Mouse (Mus musculus): ENCODE measurements at regions not wholly inside any gene's neighbourhood (a gene's known extent, or its start where the extent isn't known, plus 50 kb on each side); places are given as distances from the start of the nearest gene placed in this dataset.
A peak's percentile ranks its signal among the peaks of the same experiment; 100 is the strongest.

GRCm38 (mm10) chr11:94839133-94839532 lies 56.6 kb upstream of the Tmem92 start:
- no peaks in the 10 kb centered on the region for H3K36me3 ChIP-seq
- H3K27me3 ChIP-seq (ENCODE audit: low read depth, poor library complexity, severe bottlenecking): no peaks in the 10 kb centered on the region
- no peaks in the 10 kb centered on the region for H3K4me1 ChIP-seq
- H3K9me3 ChIP-seq (replicated peaks): no peaks in the 10 kb centered on the region
- no peak overlapping the region for H3K27ac ChIP-seq (replicated peaks)
- no peak overlapping the region for H3K4me3 ChIP-seq
- no peak for DNase-seq (ENCODE audit: low spot score)

- Histone ChIP-seq H3K27ac (replicated peaks) (no peak overlapping the region), H3K9me3 (replicated peaks) (no peaks in the 10 kb centered on the region), H3K27me3 (ENCODE audit: low read depth, poor library complexity, severe bottlenecking) (no peaks in the 10 kb centered on the region), H3K4me1 (no peaks in the 10 kb centered on the region), H3K36me3 (no peaks in the 10 kb centered on the region), H3K4me3 (no peak overlapping the region)
- WGBS: 52% methylated on average over 3 of the region's 3 CpGs
- DNase-seq (ENCODE audit: low spot score): no peak
These were observed 55.6 kb upstream of the Tmem92 start for GRCm38 (mm10) chr11:94838140-94838539.

GRCm38 (mm10) chr11:94836347-94836746 lies 53.8 kb upstream of the Tmem92 start:
- no peak for DNase-seq (ENCODE audit: low spot score)
- no peak overlapping the region for H3K4me3 ChIP-seq
- no peaks in the 10 kb centered on the region for H3K9me3 ChIP-seq (replicated peaks)
- no peaks in the 10 kb centered on the region for H3K27me3 ChIP-seq (ENCODE audit: low read depth, poor library complexity, severe bottlenecking)
- no peaks in the 10 kb centered on the region for H3K36me3 ChIP-seq
- H3K27ac ChIP-seq (replicated peaks): no peak overlapping the region
- no peaks in the 10 kb centered on the region for H3K4me1 ChIP-seq

- no peak overlapping the region for H3K4me3 ChIP-seq
- DNase-seq (ENCODE audit: low spot score): peak; percentile 67
- H3K27ac ChIP-seq (replicated peaks): no peak overlapping the region
- no peaks in the 10 kb centered on the region for H3K36me3 ChIP-seq
- no peaks in the 10 kb centered on the region for H3K4me1 ChIP-seq
- 33% methylated on average over 13 of the region's 13 CpGs for WGBS
- no peaks in the 10 kb centered on the region for H3K9me3 ChIP-seq (replicated peaks)
- H3K27me3 ChIP-seq (ENCODE audit: low read depth, poor library complexity, severe bottlenecking): no peaks in the 10 kb centered on the region
These were observed 49.9 kb upstream of the Tmem92 start for GRCm38 (mm10) chr11:94832246-94832985.

Data from midbrain, embryonic 10.5 days (tissue).